Mouse (Mus musculus) embryonic fibroblast, embryonic 13.5 days (primary cell): ENCODE data around the gene Dda1.

Source experiments
- CTCF ChIP-seq: IDR thresholded peaks from 2 replicates; pipeline ENCODE4 v1.5.1; 2011; ENCODE audit warnings: mild to moderate bottlenecking, control low read depth, low read length, moderate library complexity, borderline replicate concordance; ENCODE audit not compliant: insufficient read depth
- POLR2A ChIP-seq: IDR thresholded peaks from 2 replicates; pipeline ENCODE4 v1.6.1; 2011; ENCODE audit warnings: low read depth, mild to moderate bottlenecking, control low read depth, low read length, moderate library complexity

- TF ChIP-seq POLR2A, result no peak
- TF ChIP-seq CTCF, result no peak
These were observed 11.2 kb upstream of the Dda1 start for GRCm38 (mm10) chr8:71457659-71458270.
